Mouse (Mus musculus): ENCODE data around the gene Cdh4. TPM values are rescaled to one million over a fixed set of nuclear protein-coding genes. Genes with fewer than 3 reads are reported as not detected.

Gene Cdh4
- polyA plus RNA-seq, 1 experiment from 2014 or later = 0.28 TPM

DNA sequence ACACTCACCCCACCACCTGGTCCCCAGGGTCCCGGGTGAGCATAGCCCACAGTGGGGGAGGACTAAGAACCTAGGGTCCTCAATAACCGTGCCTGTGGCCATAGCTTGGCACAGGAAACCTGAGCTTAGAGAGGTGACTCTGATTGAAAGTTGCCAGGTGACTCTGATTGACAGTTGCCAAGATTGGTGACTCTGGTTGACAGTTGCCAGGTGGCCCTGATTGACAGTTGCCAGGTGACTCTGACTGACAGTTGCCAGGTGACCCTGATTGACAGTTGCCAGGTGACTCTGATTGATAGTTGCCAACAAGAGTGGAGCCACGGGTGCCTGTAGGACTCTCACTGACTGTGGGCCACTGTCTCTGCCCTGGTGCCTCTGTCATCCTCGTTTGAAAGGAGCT is 271.1 kb downstream of the Cdh4 start:
- Histone ChIP-seq H3K27me3 (no peaks in the 10 kb centered on the region), H3K36me3 (no peaks in the 10 kb centered on the region), H3K4me2 (no peak overlapping the region), H3K4me3 (replicated peaks) (no peak overlapping the region), H3K4me1 (replicated peaks) (no peaks in the 10 kb centered on the region), H3K9me3 (replicated peaks) (peaks cover 2% of the 10 kb centered on the region; the same call in 1 of the 2 replicates), H3K9ac (no peak overlapping the region), H3K27ac (no peak overlapping the region)
- no peak for ATAC-seq (ENCODE audit: low read depth)
- 46% methylated on average over 4 of the region's 4 CpGs for WGBS (ENCODE audit: insufficient replicate concordance)
- no peak for DNase-seq

DNA sequence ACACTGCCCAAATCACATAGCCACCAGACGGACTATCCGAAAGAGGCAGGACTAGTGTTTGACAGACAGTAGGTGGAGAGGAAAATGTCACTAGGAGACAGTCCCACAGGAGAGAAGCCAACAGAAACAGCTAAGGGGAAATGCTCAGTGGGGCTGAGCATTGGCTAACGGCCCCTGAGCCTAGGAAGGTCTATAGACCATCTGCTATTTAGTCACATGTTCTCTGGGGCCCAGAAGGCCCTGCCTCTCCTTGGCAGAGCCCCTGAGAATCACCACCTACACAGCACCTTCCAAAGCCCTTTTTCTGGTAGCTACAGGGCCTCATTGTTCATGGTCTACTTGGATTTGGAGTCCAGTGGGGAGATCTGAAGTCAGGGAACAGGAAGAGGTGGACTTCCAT is 271.9 kb downstream of the Cdh4 start:
- Histone ChIP-seq H3K9me3 (replicated peaks) (peaks cover 2% of the 10 kb centered on the region; the same call in 1 of the 2 replicates), H3K27me3 (no peaks in the 10 kb centered on the region), H3K9ac (no peak overlapping the region), H3K4me3 (replicated peaks) (no peak overlapping the region), H3K4me2 (no peak overlapping the region), H3K27ac (no peak overlapping the region), H3K36me3 (no peaks in the 10 kb centered on the region), H3K4me1 (replicated peaks) (no peaks in the 10 kb centered on the region)
- 69% methylated on average over 3 of the region's 3 CpGs for WGBS (ENCODE audit: insufficient replicate concordance)
- no peak for ATAC-seq (ENCODE audit: low read depth)
- DNase-seq = no peak

- H3K9ac ChIP-seq = no peak overlapping the region
- no peak overlapping the region for H3K27ac ChIP-seq
- no peaks in the 10 kb centered on the region for H3K4me1 ChIP-seq (replicated peaks)
- H3K4me2 ChIP-seq = no peak overlapping the region
- H3K36me3 ChIP-seq = no peaks in the 10 kb centered on the region
- 88% methylated on average over 1 of the region's 1 CpGs for WGBS (ENCODE audit: insufficient replicate concordance)
- peaks cover 2% of the 10 kb centered on the region; the same call in 1 of the 2 replicates for H3K9me3 ChIP-seq (replicated peaks)
- ATAC-seq (ENCODE audit: low read depth) = no peak
- no peaks in the 10 kb centered on the region for H3K27me3 ChIP-seq
- H3K4me3 ChIP-seq (replicated peaks) = no peak overlapping the region
- no peak for DNase-seq
These were observed 273.1 kb downstream of the Cdh4 start for GRCm38 (mm10) chr2:179715375-179715774.

DNA sequence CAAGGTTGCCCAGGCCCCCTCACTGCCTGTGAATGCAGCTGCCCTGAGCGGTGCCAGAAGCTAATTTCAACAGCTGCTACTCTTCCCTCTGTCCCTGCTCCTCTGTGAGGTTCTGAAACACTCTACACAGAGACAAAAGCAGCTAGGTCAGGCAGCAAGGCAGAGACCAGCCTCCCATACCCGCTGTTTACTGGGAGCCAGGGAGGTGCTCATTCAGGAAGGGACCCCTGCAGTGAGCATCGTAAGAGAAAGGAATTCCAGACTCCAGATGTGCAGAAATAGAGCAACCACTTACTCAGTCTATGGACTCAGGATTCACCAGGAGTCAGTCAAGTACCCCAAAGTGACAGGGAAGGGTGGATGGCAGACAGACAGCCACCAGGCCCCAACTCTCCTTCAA is 278.1 kb downstream of the Cdh4 start:
- H3K27ac ChIP-seq = no peak overlapping the region
- H3K4me1 ChIP-seq (replicated peaks) = no peaks in the 10 kb centered on the region
- H3K9me3 ChIP-seq (replicated peaks) = no peaks in the 10 kb centered on the region
- 41% methylated on average over 3 of the region's 3 CpGs for WGBS (ENCODE audit: insufficient replicate concordance)
- H3K9ac ChIP-seq = no peak overlapping the region
- H3K36me3 ChIP-seq = no peaks in the 10 kb centered on the region
- DNase-seq (no peak), ATAC-seq (ENCODE audit: low read depth) (no peak)
- no peaks in the 10 kb centered on the region for H3K27me3 ChIP-seq
- H3K4me3 ChIP-seq (replicated peaks) = no peak overlapping the region
- no peak overlapping the region for H3K4me2 ChIP-seq

- Histone ChIP-seq H3K27ac (no peak overlapping the region), H3K4me2 (no peak overlapping the region)
- no peak for DNase-seq
These were observed 279.6 kb downstream of the Cdh4 start for GRCm38 (mm10) chr2:179721534-179722516.

DNA sequence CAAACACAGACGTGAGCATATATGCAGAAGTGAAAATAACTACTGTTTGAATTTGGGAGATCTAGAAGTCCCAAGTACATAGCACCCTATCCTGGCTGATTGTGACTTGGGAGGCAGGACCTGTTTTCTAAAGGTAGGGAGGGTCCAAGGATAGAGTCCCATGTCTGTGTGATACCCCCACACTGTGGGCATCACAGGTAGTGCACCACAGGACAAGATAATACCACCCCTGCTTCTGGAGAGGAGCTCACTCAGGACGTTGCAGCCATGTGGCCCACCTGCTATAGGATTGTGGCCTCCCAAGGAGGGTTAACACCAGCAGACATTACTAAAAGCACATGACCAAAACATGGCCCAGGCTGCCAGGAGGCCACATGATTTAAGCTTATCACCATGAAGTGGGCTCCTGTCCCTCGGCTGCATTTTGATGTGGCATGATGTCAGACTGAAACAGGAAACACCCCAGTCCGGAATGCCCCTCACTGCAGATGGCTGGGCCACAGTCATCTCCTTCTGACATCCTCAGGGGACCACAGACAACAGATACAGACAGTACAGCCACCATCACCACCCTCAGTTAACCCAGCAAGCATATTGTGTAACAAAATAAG is 280.6 kb downstream of the Cdh4 start:
- Histone ChIP-seq H3K4me3 (replicated peaks) (no peak overlapping the region), H3K27me3 (no peaks in the 10 kb centered on the region), H3K36me3 (no peaks in the 10 kb centered on the region), H3K4me2 (no peak overlapping the region), H3K4me1 (replicated peaks) (no peaks in the 10 kb centered on the region), H3K9ac (no peak overlapping the region), H3K27ac (no peak overlapping the region), H3K9me3 (replicated peaks) (no peaks in the 10 kb centered on the region)
- no peak for ATAC-seq (ENCODE audit: low read depth)
- 36% methylated on average over 4 of the region's 4 CpGs for WGBS (ENCODE audit: insufficient replicate concordance)
- no peak for DNase-seq

More at GRCm38 (mm10) chr2:179721534-179722516, 279.6 kb downstream of the Cdh4 start:
- Histone ChIP-seq H3K4me1 (replicated peaks) (no peaks in the 10 kb centered on the region), H3K9ac (no peak overlapping the region), H3K27me3 (no peaks in the 10 kb centered on the region), H3K36me3 (no peaks in the 10 kb centered on the region), H3K4me3 (replicated peaks) (no peak overlapping the region), H3K9me3 (replicated peaks) (no peaks in the 10 kb centered on the region)
- ATAC-seq (ENCODE audit: low read depth) = no peak
- WGBS (ENCODE audit: insufficient replicate concordance) = 55% methylated on average over 18 of the region's 18 CpGs

GRCm38 (mm10) chr2:179723401-179723800 is 281.2 kb downstream of the Cdh4 start:
- Histone ChIP-seq H3K4me3 (replicated peaks) (no peak overlapping the region), H3K9me3 (replicated peaks) (no peaks in the 10 kb centered on the region), H3K4me1 (replicated peaks) (no peaks in the 10 kb centered on the region), H3K27ac (no peak overlapping the region), H3K4me2 (no peak overlapping the region), H3K36me3 (no peaks in the 10 kb centered on the region), H3K9ac (no peak overlapping the region), H3K27me3 (no peaks in the 10 kb centered on the region)
- DNase-seq (no peak), ATAC-seq (ENCODE audit: low read depth) (no peak)
- 66% methylated on average over 8 of the region's 8 CpGs for WGBS (ENCODE audit: insufficient replicate concordance)

DNA sequence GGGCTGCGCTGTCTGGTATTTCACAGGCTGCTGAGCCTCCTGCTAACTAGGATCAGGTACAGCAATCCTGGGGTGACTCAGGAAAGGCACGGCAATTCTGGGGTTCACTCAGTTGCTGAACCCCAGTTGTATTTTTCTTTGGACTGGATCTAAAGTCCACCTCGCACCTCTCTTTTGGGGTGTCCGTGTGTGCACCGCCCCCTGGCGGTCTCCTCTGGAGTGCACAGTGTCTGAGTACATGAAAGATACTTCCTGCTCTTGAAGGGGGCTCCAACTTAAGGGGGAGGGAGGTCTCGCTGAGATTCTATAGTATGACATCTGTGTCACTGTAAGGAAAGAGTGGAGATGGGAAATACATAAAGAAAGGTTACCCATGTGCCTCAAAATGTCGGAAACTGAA is 286.8 kb downstream of the Cdh4 start:
- no peaks in the 10 kb centered on the region for H3K4me1 ChIP-seq (replicated peaks)
- H3K9ac ChIP-seq = no peak overlapping the region
- no peaks in the 10 kb centered on the region for H3K9me3 ChIP-seq (replicated peaks)
- H3K4me3 ChIP-seq (replicated peaks) = no peak overlapping the region
- ATAC-seq (ENCODE audit: low read depth) (no peak), DNase-seq (no peak)
- no peak overlapping the region for H3K4me2 ChIP-seq
- no peak overlapping the region for H3K27ac ChIP-seq
- 45% methylated on average over 8 of the region's 8 CpGs for WGBS (ENCODE audit: insufficient replicate concordance)
- H3K27me3 ChIP-seq = no peaks in the 10 kb centered on the region
- no peaks in the 10 kb centered on the region for H3K36me3 ChIP-seq

- no peak for ATAC-seq (ENCODE audit: low read depth)
- no peak for DNase-seq
- 57% methylated on average over 4 of the region's 4 CpGs for WGBS (ENCODE audit: insufficient replicate concordance)
- Histone ChIP-seq H3K4me2 (no peak overlapping the region), H3K4me3 (replicated peaks) (no peak overlapping the region), H3K4me1 (replicated peaks) (no peaks in the 10 kb centered on the region), H3K27me3 (no peaks in the 10 kb centered on the region), H3K9ac (no peak overlapping the region), H3K36me3 (no peaks in the 10 kb centered on the region), H3K27ac (no peak overlapping the region), H3K9me3 (replicated peaks) (no peaks in the 10 kb centered on the region)
These were observed 287.6 kb downstream of the Cdh4 start for GRCm38 (mm10) chr2:179729802-179730201.

DNA sequence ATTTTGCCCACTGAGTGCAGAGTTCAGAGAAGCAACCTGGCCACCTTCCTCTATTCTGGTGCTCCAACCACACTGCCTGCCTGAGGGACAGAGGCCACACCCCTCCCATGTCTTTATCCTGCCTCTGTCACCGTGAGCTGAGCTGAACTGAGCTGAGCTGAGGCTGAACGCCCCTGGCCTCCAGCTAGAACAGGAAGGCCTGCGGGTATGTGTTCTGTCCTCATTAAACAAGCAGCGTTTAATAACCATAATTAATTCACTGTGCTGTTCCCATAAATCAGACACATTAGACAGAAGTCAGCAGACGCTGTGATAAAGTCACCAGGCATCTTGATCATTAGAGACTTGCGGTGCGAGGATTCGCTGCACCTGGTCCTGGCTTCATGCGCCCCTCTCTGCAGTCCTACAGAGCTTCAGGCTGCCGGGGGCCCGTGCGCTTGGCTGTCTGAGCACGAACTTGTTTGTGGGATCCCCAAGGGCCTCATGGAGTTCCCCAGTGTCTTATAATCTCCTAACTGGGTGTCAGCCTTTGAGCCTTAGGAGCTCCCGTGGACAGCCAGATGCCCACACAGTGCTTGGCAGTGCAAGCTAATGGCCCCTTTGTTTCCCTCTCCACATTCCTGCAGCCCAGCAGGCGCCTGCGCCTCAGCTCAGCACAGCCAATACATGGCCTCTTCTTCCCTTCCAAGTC is 291.1 kb downstream of the Cdh4 start:
- Histone ChIP-seq H3K9ac (no peak overlapping the region), H3K4me1 (replicated peaks) (no peaks in the 10 kb centered on the region), H3K27me3 (no peaks in the 10 kb centered on the region), H3K36me3 (no peaks in the 10 kb centered on the region), H3K27ac (no peak overlapping the region), H3K4me3 (replicated peaks) (no peak overlapping the region), H3K9me3 (replicated peaks) (no peaks in the 10 kb centered on the region), H3K4me2 (no peak overlapping the region)
- no peak for DNase-seq
- ATAC-seq (ENCODE audit: low read depth) = no peak
- WGBS (ENCODE audit: insufficient replicate concordance) = 52% methylated on average over 16 of the region's 16 CpGs

GRCm38 (mm10) chr2:179742419-179742818 is 300.2 kb downstream of the Cdh4 start:
- 50% methylated on average over 1 of the region's 1 CpGs for WGBS (ENCODE audit: insufficient replicate concordance)
- Histone ChIP-seq H3K9me3 (replicated peaks) (no peaks in the 10 kb centered on the region), H3K4me2 (no peak overlapping the region), H3K27ac (no peak overlapping the region), H3K27me3 (no peaks in the 10 kb centered on the region), H3K4me3 (replicated peaks) (no peak overlapping the region), H3K9ac (no peak overlapping the region), H3K4me1 (replicated peaks) (no peaks in the 10 kb centered on the region), H3K36me3 (no peaks in the 10 kb centered on the region)
- DNase-seq (no peak), ATAC-seq (ENCODE audit: low read depth) (no peak)

All from liver, embryonic 13.5 days (tissue).